Mouse (Mus musculus): Measurements from ENCODE around the gene Esx1.

Esx1 gene

GRCm38 (mm10) chrX:137121718-137122117, at the start of gene Esx1:
TSS of gene Esx1 (minus strand) at chrX:137122083.
- no peak for DNase-seq

- DNase-seq, result peak in 1 of 2 experiments; percentile 2
Measured at GRCm38 (mm10) chrX:137170021-137170420, 48.1 kb upstream of the Esx1 start.

- no peak for DNase-seq
Measured at GRCm38 (mm10) chrX:137167658-137168057, 45.8 kb upstream of the Esx1 start.

GRCm38 (mm10) chrX:137165621-137166020, 43.7 kb upstream of the Esx1 start:
- no peak for DNase-seq

GRCm38 (mm10) chrX:137162700-137163099, 40.8 kb upstream of the Esx1 start:
- no peak for DNase-seq

- no peak for DNase-seq
Measured at GRCm38 (mm10) chrX:137160971-137161370, 39.1 kb upstream of the Esx1 start.

- no peak for DNase-seq
Measured at GRCm38 (mm10) chrX:137149050-137149449, 27.2 kb upstream of the Esx1 start.

- no peak for DNase-seq
Measured at GRCm38 (mm10) chrX:137144674-137145073, 22.8 kb upstream of the Esx1 start.

GRCm38 (mm10) chrX:137143726-137144125, 21.8 kb upstream of the Esx1 start:
- no peak for DNase-seq

GRCm38 (mm10) chrX:137142546-137142945, 20.7 kb upstream of the Esx1 start:
- no peak for DNase-seq

- DNase-seq, result peak; percentile 52 to 66
Measured at GRCm38 (mm10) chrX:137141669-137142068, 19.8 kb upstream of the Esx1 start.

GRCm38 (mm10) chrX:137127542-137127941, 5.7 kb upstream of the Esx1 start:
- DNase-seq, result no peak

- no peak for DNase-seq
Measured at GRCm38 (mm10) chrX:137119675-137120423, 2.0 kb downstream of the Esx1 start.

GRCm38 (mm10) chrX:137118097-137118746, 3.7 kb downstream of the Esx1 start:
- no peak for DNase-seq

- DNase-seq, result no peak
Measured at GRCm38 (mm10) chrX:137106498-137106897, 15.4 kb downstream of the Esx1 start.

- no peak for DNase-seq
Measured at GRCm38 (mm10) chrX:137104531-137104930, 17.4 kb downstream of the Esx1 start.

All from cerebellum, adult 18-20 months (tissue).